Mouse (Mus musculus): ENCODE data around the gene Erc2. TPM values are rescaled to one million over a fixed set of nuclear protein-coding genes. Genes with fewer than 3 reads are reported as not detected.
"Not testable (repeated sequence)": the region's sequence is repeated elsewhere in the genome, so short reads cannot be mapped to it uniquely, and the experiment has no call there.

Erc2 gene
- 1.5 and 1.9 TPM in 2 replicates for polyA plus RNA-seq (2015; fragmentation: Nextera tagmentation; extraction: Ambion mirVana)

GRCm38 (mm10) chr14:27622176-27622922 is at the start of gene Erc2:
TSS of gene Erc2 (plus strand) at chr14:27622428.
- H3K27ac ChIP-seq (ENCODE audit: low read depth): no peak within 1 kb of the TSS
- no peak for TF ChIP-seq EP300 (IDR thresholded peaks at IDR 0.05; ENCODE audit: low read depth)
- peak; percentile 64 for TF ChIP-seq CTCF (IDR thresholded peaks at IDR 0.05; ENCODE audit: low read depth)
- no peaks in the 10 kb centered on the region for H3K4me1 ChIP-seq (ENCODE audit: insufficient read depth)
- peak within 1 kb of the TSS; percentile 47 for H3K4me3 ChIP-seq (ENCODE audit: low read depth, low read length)
- ATAC-seq (peak; percentile 87), DNase-seq (peak; percentile 71)
- peaks cover 5% of the 10 kb centered on the region for H3K27me3 ChIP-seq (ENCODE audit: insufficient read depth, low read length)
- H3K9me3 ChIP-seq (ENCODE audit: low read length): no peaks in the 10 kb centered on the region
- WGBS (ENCODE audit: insufficient replicate concordance): 4% methylated on average over 65 of the region's 78 CpGs
- H3K9ac ChIP-seq (replicated peaks): peak within 1 kb of the TSS; percentile 8; the same call in 1 of the 2 replicates
- H3K36me3 ChIP-seq (replicated peaks; ENCODE audit: insufficient read depth, low read length): no peaks in the 10 kb centered on the region
- peak within 1 kb of the TSS; percentile 71 for H3K4me2 ChIP-seq (ENCODE audit: low read depth, low read length)

GRCm38 (mm10) chr14:27578443-27578842 is 43.8 kb upstream of the Erc2 start:
- ATAC-seq (peak; percentile 38; the same call in 1 of the 2 replicates), DNase-seq (no peak)
- Histone ChIP-seq H3K9me3 (ENCODE audit: low read length) (no peaks in the 10 kb centered on the region), H3K4me3 (ENCODE audit: low read depth, low read length) (no peak overlapping the region), H3K27ac (ENCODE audit: low read depth) (no peak overlapping the region), H3K36me3 (replicated peaks; ENCODE audit: insufficient read depth, low read length) (no peaks in the 10 kb centered on the region), H3K4me1 (ENCODE audit: insufficient read depth) (no peaks in the 10 kb centered on the region), H3K9ac (replicated peaks) (no peak overlapping the region), H3K27me3 (ENCODE audit: insufficient read depth, low read length) (no peaks in the 10 kb centered on the region), H3K4me2 (ENCODE audit: low read depth, low read length) (no peak overlapping the region)
- 54% methylated on average over 2 of the region's 2 CpGs for WGBS (ENCODE audit: insufficient replicate concordance)
- no peak for TF ChIP-seq EP300 (IDR thresholded peaks at IDR 0.05; ENCODE audit: low read depth)
- TF ChIP-seq CTCF (IDR thresholded peaks at IDR 0.05; ENCODE audit: low read depth): no peak

GRCm38 (mm10) chr14:27589616-27590015 is 32.6 kb upstream of the Erc2 start:
- H3K27me3 ChIP-seq (ENCODE audit: insufficient read depth, low read length); H3K4me3 ChIP-seq (ENCODE audit: low read depth, low read length); H3K4me1 ChIP-seq (ENCODE audit: insufficient read depth); H3K36me3 ChIP-seq (replicated peaks; ENCODE audit: insufficient read depth, low read length); H3K27ac ChIP-seq (ENCODE audit: low read depth); H3K9ac ChIP-seq (replicated peaks); ATAC-seq; H3K4me2 ChIP-seq (ENCODE audit: low read depth, low read length); DNase-seq; H3K9me3 ChIP-seq (ENCODE audit: low read length): not testable (repeated sequence)
- TF ChIP-seq CTCF (IDR thresholded peaks at IDR 0.05; ENCODE audit: low read depth): peak; percentile 26; the same call in 1 of the 2 replicates

GRCm38 (mm10) chr14:27592163-27592562 is 30.1 kb upstream of the Erc2 start:
- no peak for TF ChIP-seq CTCF (IDR thresholded peaks at IDR 0.05; ENCODE audit: low read depth)
- no peak for TF ChIP-seq EP300 (IDR thresholded peaks at IDR 0.05; ENCODE audit: low read depth)
- H3K9ac ChIP-seq (replicated peaks): no peak overlapping the region
- no peaks in the 10 kb centered on the region for H3K27me3 ChIP-seq (ENCODE audit: insufficient read depth, low read length)
- H3K27ac ChIP-seq (ENCODE audit: low read depth): no peak overlapping the region
- H3K4me1 ChIP-seq (ENCODE audit: insufficient read depth): no peaks in the 10 kb centered on the region
- WGBS (ENCODE audit: insufficient replicate concordance): 69% methylated on average over 7 of the region's 7 CpGs
- no peak overlapping the region for H3K4me2 ChIP-seq (ENCODE audit: low read depth, low read length)
- H3K9me3 ChIP-seq (ENCODE audit: low read length): no peaks in the 10 kb centered on the region
- no peaks in the 10 kb centered on the region for H3K36me3 ChIP-seq (replicated peaks; ENCODE audit: insufficient read depth, low read length)
- DNase-seq (no peak), ATAC-seq (no peak)
- H3K4me3 ChIP-seq (ENCODE audit: low read depth, low read length): no peak overlapping the region

- TF ChIP-seq EP300 (IDR thresholded peaks at IDR 0.05; ENCODE audit: low read depth) (no peak), CTCF (IDR thresholded peaks at IDR 0.05; ENCODE audit: low read depth) (peak; percentile 74)
- 4% methylated on average over 7 of the region's 7 CpGs for WGBS (ENCODE audit: insufficient replicate concordance)
- peak; percentile 56; the same call in 1 of the 2 replicates for ATAC-seq
Observed at GRCm38 (mm10) chr14:27596265-27596664, 26.0 kb upstream of the Erc2 start.

GRCm38 (mm10) chr14:27602136-27602535 is 20.1 kb upstream of the Erc2 start:
- ATAC-seq (no peak), DNase-seq (no peak)
- Histone ChIP-seq H3K9ac (replicated peaks) (no peak overlapping the region), H3K9me3 (ENCODE audit: low read length) (no peaks in the 10 kb centered on the region), H3K4me1 (ENCODE audit: insufficient read depth) (no peaks in the 10 kb centered on the region), H3K36me3 (replicated peaks; ENCODE audit: insufficient read depth, low read length) (no peaks in the 10 kb centered on the region), H3K27me3 (ENCODE audit: insufficient read depth, low read length) (no peaks in the 10 kb centered on the region), H3K27ac (ENCODE audit: low read depth) (no peak overlapping the region), H3K4me3 (ENCODE audit: low read depth, low read length) (no peak overlapping the region), H3K4me2 (ENCODE audit: low read depth, low read length) (no peak overlapping the region)
- 69% methylated on average over 13 of the region's 13 CpGs for WGBS (ENCODE audit: insufficient replicate concordance)
- TF ChIP-seq EP300 (IDR thresholded peaks at IDR 0.05; ENCODE audit: low read depth) (no peak), CTCF (IDR thresholded peaks at IDR 0.05; ENCODE audit: low read depth) (no peak)

More at GRCm38 (mm10) chr14:27596265-27596664, 26.0 kb upstream of the Erc2 start:
- Histone ChIP-seq H3K9me3 (ENCODE audit: low read length) (no peaks in the 10 kb centered on the region), H3K9ac (replicated peaks) (no peak overlapping the region), H3K27ac (ENCODE audit: low read depth) (no peak overlapping the region), H3K4me1 (ENCODE audit: insufficient read depth) (no peaks in the 10 kb centered on the region), H3K27me3 (ENCODE audit: insufficient read depth, low read length) (no peaks in the 10 kb centered on the region), H3K4me3 (ENCODE audit: low read depth, low read length) (no peak overlapping the region), H3K36me3 (replicated peaks; ENCODE audit: insufficient read depth, low read length) (no peaks in the 10 kb centered on the region), H3K4me2 (ENCODE audit: low read depth, low read length) (no peak overlapping the region)
- DNase-seq: peak; percentile 83

All from liver, postnatal 0 days (tissue).